Mouse (Mus musculus): ENCODE measurements at regions not wholly inside any gene's neighbourhood (a gene's known extent, or its start where the extent isn't known, plus 50 kb on each side); places are given as distances from the start of the nearest gene placed in this dataset.

DNA sequence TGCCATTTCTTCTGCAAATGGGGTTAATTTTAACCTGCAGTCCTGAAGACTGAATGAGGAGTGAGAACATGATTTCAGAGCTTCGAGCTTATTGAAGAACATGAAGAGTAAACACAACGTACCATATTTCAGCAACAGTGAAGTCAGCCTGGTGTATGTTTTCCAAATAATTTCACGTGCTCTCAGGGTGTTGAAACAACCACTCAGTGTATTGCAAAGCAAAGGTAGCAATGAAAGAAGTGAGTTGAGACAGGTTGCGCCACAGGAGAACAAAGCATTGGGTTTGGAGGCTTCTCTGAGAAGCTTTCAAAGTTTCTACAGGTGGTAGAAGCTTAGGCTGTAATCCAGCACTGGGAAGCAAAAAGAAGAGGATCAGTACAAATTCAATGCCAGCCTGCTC lies 251.7 kb downstream of the Rassf9 start:
- no peak for ATAC-seq (ENCODE audit: low FRiP score, low TSS enrichment)
- no peaks in the 10 kb centered on the region for H3K27me3 ChIP-seq (ENCODE audit: control insufficient read depth, insufficient read depth, low read length)
- no peak overlapping the region for H3K9ac ChIP-seq (replicated peaks; ENCODE audit: low read length)
- no peak for DNase-seq
- H3K27ac ChIP-seq (replicated peaks; ENCODE audit: low read depth, low read length), result no peak overlapping the region
- WGBS, result 82% methylated on average over 4 of the region's 4 CpGs
- H3K36me3 ChIP-seq (ENCODE audit: control insufficient read depth, insufficient read depth, low read length), result no peaks in the 10 kb centered on the region
- no peaks in the 10 kb centered on the region for H3K4me1 ChIP-seq (ENCODE audit: control insufficient read depth, insufficient read depth, low read length)
- no peak overlapping the region for H3K4me3 ChIP-seq (replicated peaks; ENCODE audit: low read depth, low read length)
- H3K4me2 ChIP-seq (ENCODE audit: low read length), result no peak overlapping the region
- no peaks in the 10 kb centered on the region for H3K9me3 ChIP-seq (ENCODE audit: control insufficient read depth, low read length)

GRCm38 (mm10) chr10:102762378-102762777 lies 250.4 kb downstream of the Rassf9 start:
- DNase-seq (no peak), ATAC-seq (ENCODE audit: low FRiP score, low TSS enrichment) (no peak)
- WGBS, result 73% methylated on average over 2 of the region's 2 CpGs
- no peak overlapping the region for H3K27ac ChIP-seq (replicated peaks; ENCODE audit: low read depth, low read length)
- no peaks in the 10 kb centered on the region for H3K9me3 ChIP-seq (ENCODE audit: control insufficient read depth, low read length)
- H3K27me3 ChIP-seq (ENCODE audit: control insufficient read depth, insufficient read depth, low read length), result no peaks in the 10 kb centered on the region
- no peak overlapping the region for H3K9ac ChIP-seq (replicated peaks; ENCODE audit: low read length)
- no peak overlapping the region for H3K4me3 ChIP-seq (replicated peaks; ENCODE audit: low read depth, low read length)
- no peaks in the 10 kb centered on the region for H3K4me1 ChIP-seq (ENCODE audit: control insufficient read depth, insufficient read depth, low read length)
- H3K36me3 ChIP-seq (ENCODE audit: control insufficient read depth, insufficient read depth, low read length), result no peaks in the 10 kb centered on the region
- no peak overlapping the region for H3K4me2 ChIP-seq (ENCODE audit: low read length)

- Histone ChIP-seq H3K9me3 (ENCODE audit: control insufficient read depth, low read length) (no peaks in the 10 kb centered on the region), H3K4me1 (ENCODE audit: control insufficient read depth, insufficient read depth, low read length) (no peaks in the 10 kb centered on the region), H3K9ac (replicated peaks; ENCODE audit: low read length) (no peak overlapping the region), H3K4me3 (replicated peaks; ENCODE audit: low read depth, low read length) (no peak overlapping the region), H3K36me3 (ENCODE audit: control insufficient read depth, insufficient read depth, low read length) (no peaks in the 10 kb centered on the region), H3K4me2 (ENCODE audit: low read length) (no peak overlapping the region), H3K27me3 (ENCODE audit: control insufficient read depth, insufficient read depth, low read length) (no peaks in the 10 kb centered on the region), H3K27ac (replicated peaks; ENCODE audit: low read depth, low read length) (no peak overlapping the region)
- WGBS, result 68% methylated on average over 3 of the region's 3 CpGs
- ATAC-seq (ENCODE audit: low FRiP score, low TSS enrichment) (no peak), DNase-seq (peak; percentile 72)
Measured at GRCm38 (mm10) chr10:102735207-102735606, 223.2 kb downstream of the Rassf9 start.

DNA sequence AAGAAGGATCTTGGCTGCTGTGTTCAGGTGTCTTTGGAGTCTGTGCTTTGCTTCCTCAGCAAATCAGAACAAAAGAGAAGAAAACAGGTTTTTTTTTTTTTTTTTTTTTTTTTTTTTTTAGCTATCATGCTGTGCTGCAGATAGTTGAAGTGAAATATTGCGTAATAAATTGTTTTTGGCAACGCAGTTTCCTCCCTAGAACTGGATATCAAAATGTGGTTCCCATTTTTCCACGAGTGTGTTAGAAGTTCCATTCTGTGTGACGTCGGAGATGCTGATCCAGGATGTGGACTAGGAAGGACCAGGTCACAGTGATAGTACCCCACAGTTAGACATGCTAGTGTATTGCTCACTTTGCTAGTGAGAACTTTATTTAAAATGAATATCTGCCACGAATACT lies 220.4 kb downstream of the Rassf9 start:
- no peak overlapping the region for H3K9ac ChIP-seq (replicated peaks; ENCODE audit: low read length)
- no peak overlapping the region for H3K4me2 ChIP-seq (ENCODE audit: low read length)
- 82% methylated on average over 6 of the region's 6 CpGs for WGBS
- no peak for DNase-seq
- no peaks in the 10 kb centered on the region for H3K4me1 ChIP-seq (ENCODE audit: control insufficient read depth, insufficient read depth, low read length)
- ATAC-seq (ENCODE audit: low FRiP score, low TSS enrichment), result no peak
- H3K27ac ChIP-seq (replicated peaks; ENCODE audit: low read depth, low read length), result no peak overlapping the region
- no peak overlapping the region for H3K4me3 ChIP-seq (replicated peaks; ENCODE audit: low read depth, low read length)
- no peaks in the 10 kb centered on the region for H3K36me3 ChIP-seq (ENCODE audit: control insufficient read depth, insufficient read depth, low read length)
- no peaks in the 10 kb centered on the region for H3K9me3 ChIP-seq (ENCODE audit: control insufficient read depth, low read length)
- no peaks in the 10 kb centered on the region for H3K27me3 ChIP-seq (ENCODE audit: control insufficient read depth, insufficient read depth, low read length)

- ATAC-seq (ENCODE audit: low FRiP score, low TSS enrichment) (no peak), DNase-seq (no peak)
- Histone ChIP-seq H3K4me3 (replicated peaks; ENCODE audit: low read depth, low read length) (no peak overlapping the region), H3K9ac (replicated peaks; ENCODE audit: low read length) (no peak overlapping the region), H3K36me3 (ENCODE audit: control insufficient read depth, insufficient read depth, low read length) (no peaks in the 10 kb centered on the region), H3K27ac (replicated peaks; ENCODE audit: low read depth, low read length) (no peak overlapping the region), H3K4me1 (ENCODE audit: control insufficient read depth, insufficient read depth, low read length) (no peaks in the 10 kb centered on the region), H3K9me3 (ENCODE audit: control insufficient read depth, low read length) (no peaks in the 10 kb centered on the region), H3K4me2 (ENCODE audit: low read length) (no peak overlapping the region), H3K27me3 (ENCODE audit: control insufficient read depth, insufficient read depth, low read length) (no peaks in the 10 kb centered on the region)
- WGBS, result 80% methylated on average over 2 of the region's 2 CpGs
Measured at GRCm38 (mm10) chr10:102712263-102712662, 200.2 kb downstream of the Rassf9 start.

DNA sequence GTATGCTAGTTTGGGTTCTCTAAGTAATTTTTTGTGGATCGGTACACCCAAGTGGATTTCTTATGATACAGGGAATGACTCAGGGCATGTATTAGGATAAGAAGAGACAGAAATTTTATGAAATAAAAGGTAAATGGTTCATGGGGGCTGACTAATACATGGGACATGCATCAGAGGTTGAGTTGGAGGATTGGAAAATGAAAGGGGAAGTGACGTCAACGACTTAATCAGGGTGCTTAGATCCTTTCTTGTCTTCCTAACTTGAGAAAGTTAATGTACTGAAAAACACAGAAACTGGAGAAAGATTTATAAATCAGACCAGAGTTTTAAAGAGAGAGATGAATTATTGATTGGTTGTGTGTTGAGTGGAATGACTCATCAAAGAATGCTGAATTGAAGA lies 193.8 kb downstream of the Rassf9 start:
- H3K4me1 ChIP-seq (ENCODE audit: control insufficient read depth, insufficient read depth, low read length), result no peaks in the 10 kb centered on the region
- no peak overlapping the region for H3K4me3 ChIP-seq (replicated peaks; ENCODE audit: low read depth, low read length)
- ATAC-seq (ENCODE audit: low FRiP score, low TSS enrichment) (no peak), DNase-seq (no peak)
- no peak overlapping the region for H3K27ac ChIP-seq (replicated peaks; ENCODE audit: low read depth, low read length)
- H3K36me3 ChIP-seq (ENCODE audit: control insufficient read depth, insufficient read depth, low read length), result no peaks in the 10 kb centered on the region
- no peaks in the 10 kb centered on the region for H3K27me3 ChIP-seq (ENCODE audit: control insufficient read depth, insufficient read depth, low read length)
- no peak overlapping the region for H3K9ac ChIP-seq (replicated peaks; ENCODE audit: low read length)
- no peak overlapping the region for H3K4me2 ChIP-seq (ENCODE audit: low read length)
- WGBS, result 93% methylated on average over 3 of the region's 3 CpGs
- no peaks in the 10 kb centered on the region for H3K9me3 ChIP-seq (ENCODE audit: control insufficient read depth, low read length)

DNA sequence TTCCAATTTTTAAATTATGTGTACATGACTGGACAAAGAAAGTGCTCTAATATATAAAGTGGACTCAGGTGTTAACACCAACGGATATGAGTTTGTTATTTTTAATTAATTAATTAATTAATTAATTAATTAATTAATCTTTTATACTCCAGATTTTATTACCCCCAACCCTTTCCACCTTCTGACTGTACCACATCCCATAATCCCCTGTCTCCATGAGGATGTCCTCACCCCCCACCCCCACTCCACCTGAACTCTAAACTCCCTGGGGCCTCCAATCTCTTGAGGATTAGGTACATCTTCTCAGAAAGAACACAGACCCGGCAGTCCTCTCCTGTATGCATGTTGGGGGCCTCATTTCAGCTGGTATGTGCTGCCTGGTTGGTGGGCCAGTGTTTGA lies 182.8 kb downstream of the Rassf9 start:
- H3K4me3 ChIP-seq (replicated peaks; ENCODE audit: low read depth, low read length), result no peak overlapping the region
- no peak overlapping the region for H3K27ac ChIP-seq (replicated peaks; ENCODE audit: low read depth, low read length)
- no peak overlapping the region for H3K9ac ChIP-seq (replicated peaks; ENCODE audit: low read length)
- no peaks in the 10 kb centered on the region for H3K36me3 ChIP-seq (ENCODE audit: control insufficient read depth, insufficient read depth, low read length)
- H3K9me3 ChIP-seq (ENCODE audit: control insufficient read depth, low read length), result no peaks in the 10 kb centered on the region
- WGBS, result 76% methylated on average over 2 of the region's 2 CpGs
- DNase-seq (no peak), ATAC-seq (ENCODE audit: low FRiP score, low TSS enrichment) (peak; percentile 35; the same call in 1 of the 2 replicates)
- no peaks in the 10 kb centered on the region for H3K4me1 ChIP-seq (ENCODE audit: control insufficient read depth, insufficient read depth, low read length)
- H3K4me2 ChIP-seq (ENCODE audit: low read length), result no peak overlapping the region
- no peaks in the 10 kb centered on the region for H3K27me3 ChIP-seq (ENCODE audit: control insufficient read depth, insufficient read depth, low read length)

DNA sequence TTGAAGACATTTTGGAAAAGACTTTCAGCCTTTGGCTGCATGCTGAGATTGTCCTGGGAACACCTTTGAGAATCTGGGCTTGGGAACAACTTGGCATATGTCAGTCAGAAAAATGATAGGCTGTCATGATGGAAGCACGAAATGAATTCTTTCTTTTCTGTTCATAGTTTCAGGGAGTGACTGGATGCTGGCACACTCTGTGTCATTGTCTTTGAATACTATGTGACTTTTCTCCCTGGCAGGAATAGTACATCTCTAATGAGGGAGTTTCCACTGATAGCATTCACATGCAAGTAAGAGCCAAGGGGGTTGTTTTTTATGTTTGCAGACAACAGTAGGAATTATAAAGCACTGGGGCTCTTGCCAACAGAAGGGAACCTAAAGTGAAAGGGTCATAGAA lies 177.9 kb downstream of the Rassf9 start:
- DNase-seq (no peak), ATAC-seq (ENCODE audit: low FRiP score, low TSS enrichment) (no peak)
- Histone ChIP-seq H3K4me3 (replicated peaks; ENCODE audit: low read depth, low read length) (no peak overlapping the region), H3K27ac (replicated peaks; ENCODE audit: low read depth, low read length) (no peak overlapping the region), H3K9me3 (ENCODE audit: control insufficient read depth, low read length) (no peaks in the 10 kb centered on the region), H3K4me2 (ENCODE audit: low read length) (no peak overlapping the region), H3K9ac (replicated peaks; ENCODE audit: low read length) (no peak overlapping the region), H3K27me3 (ENCODE audit: control insufficient read depth, insufficient read depth, low read length) (no peaks in the 10 kb centered on the region), H3K4me1 (ENCODE audit: control insufficient read depth, insufficient read depth, low read length) (no peaks in the 10 kb centered on the region), H3K36me3 (ENCODE audit: control insufficient read depth, insufficient read depth, low read length) (no peaks in the 10 kb centered on the region)
- WGBS, result 35% methylated on average over 1 of the region's 1 CpGs

DNA sequence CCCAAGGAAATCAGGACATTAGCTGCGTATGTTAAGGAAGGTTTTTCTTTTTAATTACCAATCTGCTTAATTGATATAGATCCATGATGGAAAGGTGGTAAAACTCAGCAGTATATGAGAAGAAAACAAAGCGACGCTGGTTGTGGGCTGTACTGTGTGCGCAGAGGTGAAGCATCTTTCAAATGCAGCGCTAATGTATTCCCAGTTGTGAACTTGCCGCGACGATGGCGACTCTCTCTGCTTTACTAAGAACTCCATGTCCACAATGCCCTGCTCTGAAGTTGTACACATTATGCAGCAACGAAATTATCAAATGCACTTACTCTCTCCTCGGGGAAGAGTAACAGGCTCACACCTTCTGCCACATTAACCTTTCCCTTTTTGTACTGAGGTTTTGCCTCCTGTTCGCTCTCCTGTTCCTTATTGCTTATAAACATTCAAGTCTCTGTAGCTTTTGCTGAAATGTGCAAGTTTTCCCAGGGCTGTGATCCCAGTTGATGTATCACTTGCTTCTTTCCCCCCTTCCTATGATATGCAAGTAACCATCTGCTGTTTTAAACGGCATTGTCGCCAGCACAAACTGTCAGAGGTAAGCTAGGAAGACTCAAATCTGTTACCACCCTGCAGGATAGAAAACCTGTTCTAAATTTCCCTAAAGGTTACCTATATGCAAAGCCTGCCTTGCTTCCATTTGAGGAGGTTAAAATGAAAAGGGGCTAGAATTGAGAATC lies 174.8 kb downstream of the Rassf9 start:
- H3K27me3 ChIP-seq (ENCODE audit: control insufficient read depth, insufficient read depth, low read length), result no peaks in the 10 kb centered on the region
- DNase-seq, result no peak
- 77% methylated on average over 14 of the region's 14 CpGs for WGBS
- H3K9ac ChIP-seq (replicated peaks; ENCODE audit: low read length), result no peak overlapping the region
- no peak overlapping the region for H3K4me3 ChIP-seq (replicated peaks; ENCODE audit: low read depth, low read length)
- no peaks in the 10 kb centered on the region for H3K9me3 ChIP-seq (ENCODE audit: control insufficient read depth, low read length)
- no peaks in the 10 kb centered on the region for H3K4me1 ChIP-seq (ENCODE audit: control insufficient read depth, insufficient read depth, low read length)
- H3K4me2 ChIP-seq (ENCODE audit: low read length), result no peak overlapping the region
- no peak for ATAC-seq (ENCODE audit: low FRiP score, low TSS enrichment)
- no peaks in the 10 kb centered on the region for H3K36me3 ChIP-seq (ENCODE audit: control insufficient read depth, insufficient read depth, low read length)
- no peak overlapping the region for H3K27ac ChIP-seq (replicated peaks; ENCODE audit: low read depth, low read length)

Data from midbrain, embryonic 14.5 days (tissue).